Mouse (Mus musculus) kidney, postnatal 25 days (tissue): Measurements from ENCODE around the gene Kcnj12.

Experiments used
- DNase-seq, 2 experiments: peaks; one replicate each; pipeline ENCODE4 v3.0.0; 2021; ENCODE audit warnings: mixed read lengths in 2 of 2

The Kcnj12 gene

DNA sequence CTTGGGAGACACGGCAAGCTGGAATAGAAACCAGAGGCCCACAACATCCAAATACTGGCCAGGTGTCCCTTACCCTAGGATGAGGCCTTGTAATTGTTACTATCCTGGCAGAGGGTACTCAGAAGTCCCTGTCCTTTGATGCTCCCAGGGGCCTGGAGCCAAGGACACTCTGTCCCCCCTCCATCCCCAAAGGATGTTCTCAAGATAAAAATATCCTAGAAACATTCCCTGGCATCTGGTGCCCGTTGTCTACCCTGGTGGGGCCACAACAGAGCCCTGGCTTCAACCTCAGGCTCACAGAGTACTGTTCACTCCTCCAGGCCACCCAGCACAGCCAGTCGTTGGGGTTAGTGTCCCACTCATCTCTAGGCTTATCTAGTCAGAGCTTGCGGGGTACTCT lies 38.3 kb downstream of the Kcnj12 start:
- no peak for DNase-seq

- DNase-seq: no peak
Measured at GRCm38 (mm10) chr11:61062548-61063461, 40.4 kb downstream of the Kcnj12 start.

GRCm38 (mm10) chr11:61063503-61063902 lies 41.1 kb downstream of the Kcnj12 start:
- DNase-seq: no peak

GRCm38 (mm10) chr11:61065620-61066019 lies 43.3 kb downstream of the Kcnj12 start:
- DNase-seq: no peak

- DNase-seq: no peak
Measured at GRCm38 (mm10) chr11:61067133-61067835, 44.9 kb downstream of the Kcnj12 start.

DNA sequence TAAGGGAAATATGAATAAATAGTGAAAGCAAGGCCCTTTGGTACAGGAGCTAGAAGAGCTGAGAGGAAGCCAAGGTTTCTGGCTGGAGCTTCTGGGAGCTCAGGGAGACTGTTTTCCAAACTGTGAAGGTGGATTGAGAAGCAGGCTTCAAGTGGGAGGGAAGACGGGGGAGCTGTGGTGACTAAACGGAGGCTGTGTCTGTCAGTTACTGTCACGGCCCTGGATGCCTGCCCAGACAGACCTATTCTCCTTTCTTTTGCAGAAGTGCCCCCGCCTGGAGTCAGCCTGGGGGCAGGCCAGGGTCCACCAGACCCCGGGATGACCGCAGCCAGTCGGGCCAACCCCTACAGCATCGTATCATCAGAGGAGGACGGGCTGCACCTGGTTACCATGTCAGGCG lies 46.5 kb downstream of the Kcnj12 start:
- no peak for DNase-seq

DNA sequence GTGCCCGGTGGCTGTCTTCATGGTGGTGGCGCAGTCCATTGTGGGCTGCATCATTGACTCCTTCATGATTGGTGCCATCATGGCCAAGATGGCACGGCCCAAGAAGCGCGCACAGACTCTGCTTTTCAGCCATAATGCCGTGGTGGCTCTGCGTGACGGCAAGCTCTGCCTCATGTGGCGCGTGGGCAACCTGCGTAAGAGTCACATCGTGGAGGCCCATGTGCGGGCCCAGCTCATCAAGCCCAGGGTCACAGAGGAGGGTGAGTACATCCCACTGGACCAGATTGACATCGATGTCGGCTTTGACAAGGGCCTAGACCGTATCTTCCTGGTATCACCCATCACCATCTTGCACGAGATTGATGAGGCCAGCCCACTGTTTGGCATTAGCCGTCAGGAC lies 47.3 kb downstream of the Kcnj12 start:
- no peak for DNase-seq

- peak in 1 of 2 experiments; percentile 7 for DNase-seq
Measured at GRCm38 (mm10) chr11:61074646-61075317, 52.4 kb downstream of the Kcnj12 start.

- peak in 1 of 2 experiments; percentile 14 for DNase-seq
Measured at GRCm38 (mm10) chr11:61075361-61076326, 53.3 kb downstream of the Kcnj12 start.

DNA sequence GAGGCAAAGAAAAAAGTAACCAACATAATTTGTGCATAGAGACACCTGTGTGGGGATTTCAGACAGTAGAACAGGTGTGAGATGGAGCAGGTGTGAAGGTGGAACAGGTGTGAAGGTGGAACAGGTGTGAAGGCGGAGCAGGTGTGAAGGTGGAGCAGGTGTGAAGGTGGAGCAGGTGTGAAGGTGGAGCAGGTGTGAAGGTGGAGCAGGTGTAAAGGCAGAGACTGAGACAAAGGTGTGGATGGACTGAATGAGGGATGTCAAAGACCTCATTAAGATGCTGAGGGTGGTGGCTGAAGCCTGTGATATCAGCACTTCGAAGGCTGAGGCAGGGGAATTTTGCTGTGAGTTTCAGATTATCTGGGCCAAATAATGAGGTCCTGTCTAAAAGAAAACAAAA lies 59.3 kb downstream of the Kcnj12 start:
- no peak for DNase-seq

GRCm38 (mm10) chr11:61090195-61090594 lies 67.8 kb downstream of the Kcnj12 start:
- DNase-seq: no peak

- DNase-seq: no peak
Measured at GRCm38 (mm10) chr11:61091192-61091591, 68.8 kb downstream of the Kcnj12 start.

DNA sequence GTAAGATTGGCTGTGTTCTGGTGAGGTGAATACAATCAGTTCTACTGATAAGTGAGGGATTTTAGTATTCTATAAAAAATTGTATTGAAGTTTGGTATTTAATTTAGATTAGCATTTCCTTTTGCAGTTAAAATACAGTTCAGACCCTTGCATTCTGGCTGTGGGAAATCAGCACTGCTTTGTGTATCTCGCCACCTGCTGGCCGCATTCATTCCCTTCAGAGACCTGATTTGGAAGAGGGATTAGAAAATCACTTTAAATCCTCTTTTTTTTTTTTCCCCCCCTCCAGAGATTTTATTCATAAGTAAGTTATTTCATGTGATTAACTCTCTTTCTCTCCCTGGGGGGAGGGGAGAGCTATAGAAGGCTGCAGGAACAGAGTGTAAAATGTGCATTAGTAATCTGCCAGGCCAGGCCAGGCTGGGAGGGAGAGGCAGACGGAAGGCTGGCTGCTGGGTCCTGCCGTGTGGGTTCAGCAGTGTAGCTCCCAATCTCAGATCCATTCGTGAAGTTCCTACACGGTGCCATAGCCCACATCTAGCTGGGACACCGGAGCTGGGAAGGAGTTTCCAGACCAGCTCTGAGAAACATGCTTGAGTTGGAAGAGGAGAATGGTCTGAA lies 69.4 kb downstream of the Kcnj12 start:
- peak; percentile 75 to 89 for DNase-seq

DNA sequence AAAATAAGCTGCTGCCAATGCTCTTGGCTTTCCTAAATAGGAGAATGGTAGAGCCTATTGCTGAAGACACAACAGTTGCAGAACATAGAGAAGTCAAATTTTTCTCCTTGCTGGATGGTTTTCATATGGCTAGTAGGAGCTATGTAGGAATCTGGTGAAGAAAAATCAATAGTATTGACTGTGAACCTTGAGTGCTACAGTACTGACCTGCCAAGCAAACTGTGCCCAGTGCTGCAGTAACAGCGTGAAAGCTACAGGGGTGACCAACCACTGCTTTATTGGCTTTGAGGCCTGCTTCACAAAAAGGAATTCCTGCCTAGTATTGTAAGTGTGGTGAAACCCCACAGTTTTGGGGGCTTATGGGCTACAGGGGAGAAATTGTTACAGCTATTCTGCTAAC lies 75.7 kb downstream of the Kcnj12 start:
- DNase-seq: no peak

DNA sequence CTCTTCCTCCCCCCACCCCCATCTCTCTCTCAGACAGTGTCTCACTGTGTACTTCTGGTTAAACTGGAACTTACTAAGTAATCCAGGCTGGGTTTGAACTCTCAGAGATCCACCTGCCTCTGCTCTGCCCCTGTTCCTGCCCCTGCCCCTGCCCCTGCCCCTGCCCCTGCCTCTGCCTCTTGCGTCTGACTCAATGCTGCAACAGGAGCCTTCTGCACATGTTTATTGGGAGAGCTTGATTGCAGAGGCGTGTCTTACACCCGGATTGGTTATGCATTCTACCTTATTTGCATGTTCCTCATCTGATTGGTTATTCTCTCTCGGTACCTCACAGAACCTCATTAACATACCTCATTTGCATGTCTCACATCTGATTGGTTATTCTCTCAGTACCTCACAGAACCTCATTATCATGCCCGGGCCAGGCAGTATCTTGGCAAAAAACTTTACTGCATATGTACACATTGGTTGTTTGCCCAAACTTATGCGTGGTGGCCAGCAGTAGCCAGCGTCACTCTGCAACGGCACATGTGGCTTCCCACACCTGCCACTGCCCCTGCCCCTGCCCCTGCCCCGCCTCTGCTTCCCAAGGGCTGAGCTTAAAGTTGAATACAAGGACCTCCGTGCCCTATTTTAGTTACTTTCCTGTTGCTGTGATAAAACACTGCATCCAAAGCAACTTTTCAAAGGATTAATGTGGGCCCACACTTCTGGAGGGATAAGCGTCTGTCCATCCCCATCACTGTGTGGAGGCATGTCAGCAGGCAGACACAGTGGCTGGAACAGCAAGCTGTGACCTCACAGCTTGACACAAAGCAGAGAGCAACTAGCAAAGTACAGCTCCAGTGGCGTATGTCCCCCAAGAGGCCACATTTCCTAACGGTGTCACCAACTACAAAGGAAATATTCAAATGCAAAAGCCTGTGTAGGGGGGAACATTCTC lies 80.3 kb downstream of the Kcnj12 start:
- DNase-seq: no peak

DNA sequence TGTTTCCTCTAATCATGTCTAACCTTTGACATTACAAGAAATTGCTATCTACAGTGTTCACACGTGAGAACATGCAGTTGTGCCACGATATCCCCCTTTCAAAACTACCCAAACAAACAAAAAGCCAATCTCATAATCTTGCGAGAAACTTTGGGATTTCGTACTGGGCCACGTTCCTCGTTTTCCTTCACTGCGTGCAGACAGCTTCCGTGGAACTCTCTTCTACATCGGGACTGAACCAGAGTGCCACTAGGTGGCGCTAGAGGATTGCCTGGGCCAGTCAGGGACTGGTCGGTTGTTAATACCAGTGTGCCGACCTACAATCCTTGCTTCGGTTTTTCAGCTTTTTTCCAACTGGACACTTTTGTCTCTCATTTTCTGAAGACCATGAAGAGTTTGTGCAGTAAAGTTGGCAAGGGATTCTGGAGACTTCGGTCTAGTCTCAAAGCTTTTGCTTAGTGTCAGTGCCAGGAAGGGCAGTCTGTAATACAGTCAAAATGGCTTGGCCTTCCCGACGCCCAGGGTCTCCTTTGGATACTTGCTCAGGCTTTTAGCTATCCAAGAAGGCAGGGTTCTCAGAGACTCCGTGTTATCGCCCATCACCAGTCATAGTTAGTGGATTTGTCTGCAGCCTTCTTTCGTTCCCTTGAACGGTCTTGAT lies 82.0 kb downstream of the Kcnj12 start:
- DNase-seq: peak; percentile 88 to 94

DNA sequence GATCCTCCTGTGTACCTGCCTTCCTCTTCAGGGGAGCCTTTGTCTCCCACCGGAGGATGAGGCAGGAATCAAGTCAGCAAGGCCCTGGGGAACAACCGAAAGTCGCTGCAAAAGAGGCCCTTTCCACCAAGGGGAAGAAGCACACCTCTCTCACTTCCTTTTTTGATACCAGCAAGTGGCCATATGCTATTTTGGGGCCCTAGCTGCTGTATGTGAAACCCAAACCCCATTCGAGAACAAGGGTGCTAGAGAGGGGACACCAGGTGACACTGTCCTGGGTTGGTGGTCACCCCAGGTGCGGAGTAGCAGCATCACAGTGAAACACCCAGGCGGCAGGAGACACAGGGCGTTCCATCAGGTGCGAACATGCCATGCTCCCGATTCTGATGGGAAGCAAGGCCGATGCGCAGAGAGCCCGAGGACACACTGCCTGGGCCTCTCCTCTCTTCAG lies 86.6 kb downstream of the Kcnj12 start:
- DNase-seq: no peak

- DNase-seq: no peak
Measured at GRCm38 (mm10) chr11:61109707-61110106, 87.3 kb downstream of the Kcnj12 start.

- no peak for DNase-seq
Measured at GRCm38 (mm10) chr11:61110113-61110512, 87.7 kb downstream of the Kcnj12 start.

GRCm38 (mm10) chr11:61110928-61111327 lies 88.6 kb downstream of the Kcnj12 start:
- DNase-seq: no peak
